Mouse (Mus musculus): ENCODE measurements around the gene Klf9. TPM values are rescaled to one million over a fixed set of nuclear protein-coding genes. Genes with fewer than 3 reads are reported as not detected.

Gene Klf9
- polyA plus RNA-seq, 1 experiment from 2014 or later = 0.89 TPM

GRCm38 (mm10) chr19:23132720-23133426 lies 8.2 kb upstream of the Klf9 start:
- 29% methylated on average over 7 of the region's 7 CpGs for WGBS
- no peak for ATAC-seq

GRCm38 (mm10) chr19:23133427-23134094 lies 7.5 kb upstream of the Klf9 start:
- peaks cover 70% of the 10 kb centered on the region for H3K27me3 ChIP-seq
- WGBS = 6% methylated on average over 9 of the region's 9 CpGs
- peak overlapping the region; percentile 44; the same call in 1 of the 2 replicates for H3K4me3 ChIP-seq (replicated peaks)
- no peak; the same call in 1 of the 2 replicates for ATAC-seq
- no peaks in the 10 kb centered on the region for H3K9me3 ChIP-seq
- no peak overlapping the region for H3K27ac ChIP-seq
- no peaks in the 10 kb centered on the region for H3K36me3 ChIP-seq
- H3K9ac ChIP-seq (replicated peaks) = 0 out of 2 replicates have a peak overlapping the region, but pooled peaks have one; percentile 54
- peak overlapping the region; percentile 94 for H3K4me2 ChIP-seq (replicated peaks)
- peaks cover 38% of the 10 kb centered on the region for H3K4me1 ChIP-seq (replicated peaks)

More at GRCm38 (mm10) chr19:23132720-23133426, 8.2 kb upstream of the Klf9 start:
- no peaks in the 10 kb centered on the region for H3K36me3 ChIP-seq
- peaks cover 65% of the 10 kb centered on the region for H3K27me3 ChIP-seq
- H3K27ac ChIP-seq = no peak overlapping the region
- H3K9ac ChIP-seq (replicated peaks) = no peak overlapping the region
- H3K4me2 ChIP-seq (replicated peaks) = no peak overlapping the region
- H3K9me3 ChIP-seq = no peaks in the 10 kb centered on the region
- no peak overlapping the region for H3K4me3 ChIP-seq (replicated peaks)
- peaks cover 38% of the 10 kb centered on the region for H3K4me1 ChIP-seq (replicated peaks)

DNA sequence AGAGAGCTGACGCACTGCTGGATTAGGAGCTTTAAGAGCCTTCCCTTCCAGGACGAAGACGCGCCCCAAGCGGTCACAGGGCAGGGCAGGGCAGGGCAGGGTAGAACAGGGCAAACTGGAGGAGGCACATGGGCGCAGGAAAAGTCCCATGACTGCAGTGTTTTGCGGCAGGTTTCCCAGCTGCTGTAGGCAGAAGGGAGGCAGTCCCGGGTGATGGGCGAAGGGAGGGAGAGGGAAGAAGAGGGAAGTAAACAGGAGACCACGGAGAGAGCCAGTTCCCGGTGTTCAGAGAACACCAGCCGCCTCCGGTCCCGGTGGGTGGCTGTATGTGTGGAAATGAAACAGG lies 7.0 kb upstream of the Klf9 start:
- Histone ChIP-seq H3K36me3 (no peaks in the 10 kb centered on the region), H3K4me1 (replicated peaks) (peaks cover 38% of the 10 kb centered on the region), H3K27ac (no peak overlapping the region), H3K4me3 (replicated peaks) (peak overlapping the region; percentile 44), H3K9me3 (no peaks in the 10 kb centered on the region), H3K9ac (replicated peaks) (peak overlapping the region; percentile 54; the same call in 1 of the 2 replicates), H3K27me3 (peaks cover 70% of the 10 kb centered on the region), H3K4me2 (replicated peaks) (peak overlapping the region; percentile 94)
- 1% methylated on average over 14 of the region's 14 CpGs for WGBS
- ATAC-seq = peak; percentile 57

DNA sequence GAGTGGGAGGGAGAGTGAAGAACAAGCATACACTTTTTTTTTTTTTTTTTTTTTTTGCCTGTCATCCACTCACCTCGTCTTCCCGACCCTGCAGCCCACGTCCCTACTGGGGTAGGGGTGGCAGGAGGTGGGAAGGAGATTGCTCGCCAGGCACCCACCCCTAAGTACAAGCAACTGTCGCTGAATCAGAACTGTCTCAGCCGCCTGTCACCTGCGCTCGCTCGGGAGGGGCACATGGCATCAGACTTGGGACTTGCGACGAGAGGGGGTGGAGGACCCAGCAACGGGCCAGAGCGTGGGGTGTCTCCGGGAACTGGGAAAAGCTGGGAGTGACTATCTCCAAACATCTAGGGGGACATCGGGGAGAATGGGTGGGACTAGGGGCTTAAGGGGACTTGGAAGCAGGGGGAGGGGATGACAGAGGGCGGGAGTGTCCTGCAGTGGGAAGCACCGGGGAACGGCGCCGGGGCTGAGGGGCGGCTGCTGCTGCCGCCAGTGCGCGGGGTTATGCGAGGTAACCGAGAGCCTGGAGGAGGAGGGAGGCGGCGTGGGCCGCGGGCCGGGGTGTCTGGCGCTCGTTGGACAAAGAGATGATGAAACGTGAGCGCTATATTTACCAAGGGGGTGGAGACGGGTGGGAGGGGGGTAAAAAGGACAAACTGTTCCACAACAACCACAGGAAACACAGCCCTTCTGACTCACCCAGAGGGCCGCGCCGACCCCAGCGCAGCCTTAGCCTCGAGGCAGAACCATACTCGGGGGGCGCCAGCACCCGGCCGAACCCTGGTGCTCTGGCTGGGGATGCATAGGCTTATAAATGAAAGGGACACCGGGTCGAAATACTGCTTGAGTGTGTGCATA lies 6.4 kb upstream of the Klf9 start:
- H3K9me3 ChIP-seq = no peaks in the 10 kb centered on the region
- peak overlapping the region; percentile 44 for H3K4me3 ChIP-seq (replicated peaks)
- no peak overlapping the region for H3K27ac ChIP-seq
- ATAC-seq = peak; percentile 49
- peak overlapping the region; percentile 54 for H3K9ac ChIP-seq (replicated peaks)
- peaks cover 74% of the 10 kb centered on the region for H3K27me3 ChIP-seq
- H3K4me1 ChIP-seq (replicated peaks) = peaks cover 38% of the 10 kb centered on the region
- peak overlapping the region; percentile 94 for H3K4me2 ChIP-seq (replicated peaks)
- WGBS = 0% methylated on average over 47 of the region's 47 CpGs
- H3K36me3 ChIP-seq = no peaks in the 10 kb centered on the region

GRCm38 (mm10) chr19:23135349-23136201 lies 5.5 kb upstream of the Klf9 start:
- Histone ChIP-seq H3K4me2 (replicated peaks) (peak overlapping the region; percentile 94), H3K9me3 (no peaks in the 10 kb centered on the region), H3K36me3 (no peaks in the 10 kb centered on the region), H3K4me1 (replicated peaks) (peaks cover 43% of the 10 kb centered on the region), H3K9ac (replicated peaks) (peak overlapping the region; percentile 54), H3K4me3 (replicated peaks) (peak overlapping the region; percentile 44), H3K27me3 (peaks cover 79% of the 10 kb centered on the region), H3K27ac (no peak overlapping the region)
- peak; percentile 77 for ATAC-seq
- under 1% methylated on average over 55 of the region's 55 CpGs for WGBS

DNA sequence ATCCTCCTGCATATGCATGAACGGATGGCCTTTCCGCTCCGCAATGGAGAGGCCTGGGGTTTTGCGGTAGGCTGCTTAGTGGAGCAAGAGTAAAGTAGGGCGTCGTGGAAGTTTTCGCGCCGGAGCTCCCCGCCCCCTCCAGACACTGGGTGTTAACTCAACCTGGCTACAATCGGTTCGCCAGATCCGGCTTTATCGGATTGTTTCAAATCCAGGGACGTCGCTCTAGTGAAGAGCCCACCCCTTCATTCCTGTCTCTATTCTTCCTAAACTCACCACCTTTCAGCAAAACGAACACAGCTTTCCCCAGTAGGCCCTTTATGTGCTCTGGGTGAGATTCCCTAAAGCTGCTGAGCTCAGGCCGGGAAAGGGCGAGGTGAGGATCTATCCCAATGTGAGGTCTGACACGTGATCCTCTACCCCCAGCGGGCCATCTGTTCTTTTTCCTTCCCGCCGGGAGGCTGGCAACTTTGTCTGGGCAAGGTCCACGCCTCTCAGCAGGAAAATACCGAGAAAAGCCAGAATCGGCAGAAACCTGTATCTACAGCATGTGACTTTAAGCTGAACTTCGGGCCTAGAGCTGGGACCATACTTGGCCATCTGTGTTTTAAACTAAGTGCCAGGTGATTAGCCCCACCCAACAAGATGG lies 4.7 kb upstream of the Klf9 start:
- ATAC-seq = no peak
- no peaks in the 10 kb centered on the region for H3K36me3 ChIP-seq
- no peak overlapping the region for H3K27ac ChIP-seq
- H3K4me1 ChIP-seq (replicated peaks) = peaks cover 43% of the 10 kb centered on the region
- no peaks in the 10 kb centered on the region for H3K9me3 ChIP-seq
- under 1% methylated on average over 27 of the region's 27 CpGs for WGBS
- H3K4me3 ChIP-seq (replicated peaks) = peak overlapping the region; percentile 44
- peaks cover 77% of the 10 kb centered on the region for H3K27me3 ChIP-seq
- peak overlapping the region; percentile 94 for H3K4me2 ChIP-seq (replicated peaks)
- H3K9ac ChIP-seq (replicated peaks) = peak overlapping the region; percentile 54

- Histone ChIP-seq H3K9me3 (no peaks in the 10 kb centered on the region), H3K36me3 (no peaks in the 10 kb centered on the region), H3K27ac (no peak overlapping the region), H3K9ac (replicated peaks) (no peak overlapping the region), H3K4me3 (replicated peaks) (no peak overlapping the region), H3K4me2 (replicated peaks) (no peak overlapping the region), H3K27me3 (peaks cover 75% of the 10 kb centered on the region), H3K4me1 (replicated peaks) (peaks cover 51% of the 10 kb centered on the region)
- no peak for ATAC-seq
- WGBS = 42% methylated on average over 2 of the region's 2 CpGs
Measured at GRCm38 (mm10) chr19:23137295-23137694, 3.7 kb upstream of the Klf9 start.

DNA sequence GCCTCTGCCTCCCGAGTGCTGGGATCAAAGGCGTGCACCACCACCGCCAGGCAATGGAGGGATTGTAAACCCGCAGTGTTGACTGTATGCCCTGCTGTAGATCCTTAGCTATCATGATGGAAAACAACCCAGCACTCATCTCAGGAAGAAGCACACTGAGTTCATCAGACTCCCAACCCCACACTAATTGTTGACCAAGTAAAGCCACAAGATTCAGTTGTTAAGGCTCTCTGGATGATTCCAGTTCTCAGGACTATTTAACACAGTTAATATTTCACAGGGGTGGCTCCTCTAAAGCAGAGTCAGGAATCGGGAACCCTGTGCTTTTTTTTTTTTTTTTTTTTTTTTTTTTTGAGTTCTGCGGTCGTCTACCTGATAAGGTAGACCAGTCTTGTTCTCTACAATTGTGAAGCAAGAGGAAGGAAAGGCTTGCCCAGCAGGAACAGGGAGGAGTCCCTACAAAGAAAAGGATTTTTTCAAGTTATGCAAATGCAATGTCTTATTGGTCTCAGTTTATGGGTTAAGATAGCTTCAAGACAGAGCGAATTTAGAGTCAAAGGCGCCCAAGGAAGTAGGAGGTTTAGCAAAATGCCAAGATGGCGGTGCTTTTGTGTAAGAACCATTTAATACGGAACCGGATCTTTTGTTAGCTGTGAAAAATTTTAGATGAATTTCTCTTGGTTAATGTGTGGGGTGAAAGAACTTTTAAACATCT lies 1.1 kb upstream of the Klf9 start:
- Histone ChIP-seq H3K4me3 (replicated peaks) (peak overlapping the region; percentile 61), H3K9ac (replicated peaks) (no peak overlapping the region), H3K4me1 (replicated peaks) (peaks cover 40% of the 10 kb centered on the region), H3K4me2 (replicated peaks) (peak overlapping the region; percentile 96), H3K9me3 (no peaks in the 10 kb centered on the region), H3K36me3 (no peaks in the 10 kb centered on the region), H3K27ac (no peak overlapping the region), H3K27me3 (peaks cover 76% of the 10 kb centered on the region)
- no peak for ATAC-seq
- 47% methylated on average over 10 of the region's 12 CpGs for WGBS

GRCm38 (mm10) chr19:23141391-23142281 lies 610 bp downstream of the Klf9 start:
- H3K36me3 ChIP-seq = no peaks in the 10 kb centered on the region
- under 1% methylated on average over 92 of the region's 94 CpGs for WGBS
- H3K4me3 ChIP-seq (replicated peaks) = peak overlapping the region; percentile 61
- H3K4me1 ChIP-seq (replicated peaks) = peaks cover 22% of the 10 kb centered on the region
- peak overlapping the region; percentile 96 for H3K4me2 ChIP-seq (replicated peaks)
- no peaks in the 10 kb centered on the region for H3K9me3 ChIP-seq
- peak; percentile 40 for ATAC-seq
- H3K9ac ChIP-seq (replicated peaks) = peak overlapping the region; percentile 63
- H3K27me3 ChIP-seq = peaks cover 62% of the 10 kb centered on the region
- 0 out of 2 replicates have a peak overlapping the region, but pooled peaks have one; percentile 14 for H3K27ac ChIP-seq
